Mouse (Mus musculus): ENCODE measurements at regions not wholly inside any gene's neighbourhood (a gene's known extent, or its start where the extent isn't known, plus 50 kb on each side); places are given as distances from the start of the nearest gene placed in this dataset.

DNA sequence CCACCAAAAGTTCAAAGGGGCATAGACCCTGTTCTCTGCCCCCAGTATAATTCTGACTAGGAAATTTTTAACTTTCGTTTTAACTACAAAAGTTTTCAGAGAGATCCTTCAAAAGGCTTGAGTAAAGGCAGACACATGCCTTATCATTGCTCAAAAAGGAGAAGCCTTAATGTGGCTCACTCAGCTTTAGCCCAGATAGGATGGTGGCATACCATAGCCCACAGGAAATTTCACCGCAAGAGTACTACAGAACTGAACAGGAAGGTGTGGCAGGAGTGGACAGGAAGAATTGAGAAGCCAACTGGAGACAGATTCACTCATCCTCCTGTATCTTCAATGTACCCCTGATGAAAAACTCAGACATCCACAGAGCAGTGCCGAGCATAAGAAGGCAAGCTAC is 97.1 kb downstream of the Plxna1 start:
- no peak for DNase-seq (ENCODE audit: low spot score in 2 of 2)
- H3K4me3 ChIP-seq = no peak overlapping the region
- TF ChIP-seq CTCF (conservative IDR thresholded peaks at IDR 0.05) = no peak
- H3K27ac ChIP-seq = no peak overlapping the region

All from layer of hippocampus, adult 2 months (tissue).